Mouse (Mus musculus) bone marrow macrophage, adult 2 months (primary cell): ENCODE results near the gene Col24a1. TPM values are rescaled to one million over a fixed set of nuclear protein-coding genes. Genes with fewer than 3 reads are reported as not detected.

Experiments
- H3K27ac ChIP-seq: 2 replicates; pipeline ENCODE4 v1.5.1; 2012; ENCODE audit warnings: low read depth, low read length; ENCODE audit not compliant: insufficient read depth
- H3K4me1 ChIP-seq: 2 replicates; pipeline ENCODE4 v1.6.1; 2012; ENCODE audit warnings: low read length; ENCODE audit not compliant: control insufficient read depth, insufficient read depth
- H3K4me3 ChIP-seq: 2 replicates; pipeline ENCODE4 v1.5.1; 2012; ENCODE audit warnings: mild to moderate bottlenecking, low read length, moderate library complexity; ENCODE audit not compliant: insufficient read depth
- CTCF ChIP-seq: IDR thresholded peaks from 2 replicates; pipeline ENCODE4 v1.5.1; 2012; ENCODE audit warnings: low read depth, mild to moderate bottlenecking, low read length, moderate library complexity
- POLR2A ChIP-seq: IDR thresholded peaks from 2 replicates; pipeline ENCODE4 v1.6.1; 2012; ENCODE audit warnings: mild to moderate bottlenecking, low read depth, low read length, borderline replicate concordance
- polyA plus RNA-seq: library from polyadenylated mRNA; stranded (reverse); fragments of >200 nt; gene quantifications from 2 replicates; pipeline ENCODE4 v1.2.4, GENCODE M21; 2012; ENCODE audit not compliant: missing spikeins, insufficient read depth, insufficient read length

Col24a1 gene
- polyA plus RNA-seq = not detected in 2 replicates

DNA sequence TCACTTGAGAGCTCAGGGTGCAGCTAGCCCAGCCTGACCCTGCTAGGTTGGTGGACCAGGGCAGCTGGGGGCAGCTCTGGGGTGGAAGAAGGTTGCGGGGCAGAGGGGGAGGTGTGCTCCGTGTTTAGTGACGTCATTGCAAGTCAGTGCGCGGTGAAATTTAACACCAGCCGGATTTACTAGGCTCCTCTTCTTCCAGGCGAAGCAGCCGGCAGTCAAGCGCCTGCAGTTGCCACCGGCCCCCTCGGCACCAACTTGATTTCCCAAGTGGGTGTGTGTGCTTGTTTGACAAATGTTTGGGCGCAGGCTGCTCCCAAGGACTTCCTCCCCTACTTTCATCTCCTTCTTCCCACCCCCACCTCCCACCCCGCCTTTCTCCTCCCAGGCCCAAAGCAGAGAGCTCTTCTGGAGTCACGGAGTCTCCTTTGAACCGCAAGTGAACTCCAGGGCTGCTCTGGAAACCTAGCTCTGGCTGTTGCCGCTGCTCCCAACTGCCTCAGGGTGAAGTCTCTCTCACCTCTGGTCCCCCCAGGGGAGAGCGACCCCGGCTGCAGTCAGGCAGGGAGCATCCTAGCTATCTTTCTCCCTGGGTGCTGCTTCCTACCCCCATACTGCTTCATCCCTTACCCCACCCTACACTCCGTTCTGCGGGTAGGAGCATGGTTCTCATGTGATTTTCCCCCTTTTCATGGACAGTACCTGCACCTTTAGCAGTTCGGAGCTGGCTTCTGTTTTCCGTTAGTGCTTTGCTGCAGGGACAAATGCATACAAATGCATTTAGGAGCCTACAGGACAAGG lies at the start of gene Col24a1:
Col24a1 (plus strand) TSS at position 136 of the 798 bp plus-strand sequence.
- no peak within 1 kb of the TSS for H3K27ac ChIP-seq
- no peaks in the 10 kb centered on the region for H3K4me1 ChIP-seq
- no peak within 1 kb of the TSS for H3K4me3 ChIP-seq
- TF ChIP-seq POLR2A (no peak), CTCF (no peak)

DNA sequence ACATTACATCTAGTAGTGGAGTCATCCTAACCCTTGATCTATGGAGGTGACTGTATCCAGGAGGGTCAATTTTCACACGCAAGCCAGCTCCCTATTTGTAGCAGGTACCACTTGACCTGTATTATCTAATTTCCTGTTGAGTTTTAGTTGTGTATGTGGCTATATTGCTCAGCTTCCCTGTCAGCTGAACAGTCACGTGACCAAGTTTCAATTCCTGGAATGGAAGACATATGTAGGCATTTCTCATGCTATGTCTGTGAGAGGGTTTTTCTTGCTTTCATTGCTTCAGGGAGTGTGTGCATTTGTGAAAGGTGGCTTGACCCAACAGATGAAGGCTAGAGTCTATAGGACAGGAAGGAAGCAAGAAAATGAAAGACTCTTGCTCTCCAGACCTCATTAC lies 44.2 kb upstream of the Col24a1 start:
- no peak for TF ChIP-seq CTCF
- no peak for TF ChIP-seq POLR2A
- no peak overlapping the region for H3K27ac ChIP-seq
- H3K4me1 ChIP-seq = no peaks in the 10 kb centered on the region
- no peak overlapping the region for H3K4me3 ChIP-seq

DNA sequence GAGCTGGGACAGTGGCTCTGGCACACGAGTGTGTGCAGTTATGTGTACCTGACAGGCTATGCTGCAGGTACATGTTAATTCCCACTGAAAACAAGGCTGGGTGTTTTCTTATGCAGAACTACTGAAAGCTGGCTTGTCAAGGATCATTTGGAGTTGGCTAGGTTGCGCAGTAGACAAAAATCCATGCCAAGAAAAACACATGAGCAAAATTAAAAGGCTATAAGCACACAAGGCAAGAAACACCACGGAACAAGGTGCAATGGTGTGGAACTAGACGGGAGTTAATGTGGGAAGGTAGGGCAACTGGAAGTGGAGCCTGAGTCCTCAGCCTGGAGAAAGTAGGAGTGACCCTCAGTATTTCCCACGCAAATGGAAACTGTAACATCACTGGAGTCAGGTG lies 39.2 kb upstream of the Col24a1 start:
- Histone ChIP-seq H3K4me3 (no peak overlapping the region), H3K27ac (no peak overlapping the region), H3K4me1 (no peaks in the 10 kb centered on the region)
- TF ChIP-seq CTCF = no peak
- TF ChIP-seq POLR2A = no peak

DNA sequence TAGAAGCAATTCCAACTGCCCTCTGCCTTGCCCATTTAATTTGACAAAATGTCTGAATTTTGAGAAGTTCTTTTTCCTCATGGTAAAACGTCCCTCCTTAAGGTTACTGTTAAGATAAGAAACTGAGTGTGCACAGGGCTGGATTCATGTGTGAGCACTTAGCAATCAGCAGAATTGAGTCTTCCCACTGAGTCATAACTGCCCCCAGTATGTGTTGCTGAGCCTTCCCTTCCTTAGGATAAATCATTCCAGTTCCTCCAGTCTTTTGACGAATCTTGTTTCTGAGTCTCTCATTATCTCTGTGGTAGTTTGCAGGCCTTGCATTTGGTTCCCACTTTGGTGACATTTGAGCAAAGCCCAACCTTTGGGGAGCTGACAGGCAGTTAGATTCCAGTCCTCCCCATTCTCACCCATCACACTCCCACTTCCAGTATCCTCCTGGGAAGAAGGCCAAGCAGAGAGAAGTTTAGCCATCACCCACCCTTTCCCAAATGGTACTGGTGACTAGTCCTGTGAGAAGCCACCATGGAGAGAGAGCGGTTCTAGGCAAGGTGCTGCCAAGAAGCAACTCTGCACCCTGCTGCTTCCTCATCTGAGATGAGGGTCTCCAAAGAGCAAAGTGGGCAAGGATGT lies 37.4 kb upstream of the Col24a1 start:
- no peak overlapping the region for H3K27ac ChIP-seq
- no peaks in the 10 kb centered on the region for H3K4me1 ChIP-seq
- TF ChIP-seq CTCF (no peak), POLR2A (no peak)
- no peak overlapping the region for H3K4me3 ChIP-seq

DNA sequence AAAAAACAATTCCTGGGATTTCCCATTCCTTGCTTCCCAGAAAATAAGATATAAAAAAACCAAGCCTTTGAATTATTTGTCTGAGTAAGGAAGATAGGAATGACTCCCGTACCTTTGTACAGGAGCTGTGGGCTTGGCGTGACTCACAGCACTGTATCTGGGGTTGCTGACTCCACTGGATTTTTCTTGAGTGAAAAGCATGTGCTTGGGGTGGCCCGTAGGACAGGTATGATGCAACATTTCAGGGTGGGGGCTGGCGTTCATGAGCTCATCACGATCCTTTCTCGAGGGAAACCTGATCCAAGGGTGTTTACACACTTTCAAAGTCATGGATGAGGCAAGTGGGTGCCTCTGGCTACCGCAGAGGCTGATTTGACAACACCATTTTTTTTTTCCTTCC lies 35.6 kb upstream of the Col24a1 start:
- Histone ChIP-seq H3K4me1 (no peaks in the 10 kb centered on the region), H3K4me3 (no peak overlapping the region), H3K27ac (no peak overlapping the region)
- no peak for TF ChIP-seq POLR2A
- no peak for TF ChIP-seq CTCF

DNA sequence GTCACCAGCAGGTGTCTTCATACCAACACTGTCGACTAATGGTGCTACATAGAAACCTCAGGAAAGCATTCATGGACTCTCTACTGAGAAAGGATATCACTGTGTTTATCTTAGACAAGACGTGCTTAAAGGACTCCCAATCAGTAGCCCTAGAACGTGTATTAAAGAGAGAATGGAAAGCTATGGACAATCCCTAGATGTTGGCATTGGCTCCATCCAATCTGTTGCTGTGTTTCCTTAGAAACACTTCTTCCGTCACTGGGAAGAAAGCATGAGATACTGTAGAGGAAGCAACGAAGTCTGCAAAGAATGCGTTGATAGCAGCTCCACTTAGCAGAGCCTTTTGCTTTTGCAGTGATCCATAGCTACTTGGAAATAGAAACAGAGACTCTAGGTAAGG lies 32.6 kb upstream of the Col24a1 start:
- no peaks in the 10 kb centered on the region for H3K4me1 ChIP-seq
- no peak for TF ChIP-seq CTCF
- no peak for TF ChIP-seq POLR2A
- no peak overlapping the region for H3K4me3 ChIP-seq

DNA sequence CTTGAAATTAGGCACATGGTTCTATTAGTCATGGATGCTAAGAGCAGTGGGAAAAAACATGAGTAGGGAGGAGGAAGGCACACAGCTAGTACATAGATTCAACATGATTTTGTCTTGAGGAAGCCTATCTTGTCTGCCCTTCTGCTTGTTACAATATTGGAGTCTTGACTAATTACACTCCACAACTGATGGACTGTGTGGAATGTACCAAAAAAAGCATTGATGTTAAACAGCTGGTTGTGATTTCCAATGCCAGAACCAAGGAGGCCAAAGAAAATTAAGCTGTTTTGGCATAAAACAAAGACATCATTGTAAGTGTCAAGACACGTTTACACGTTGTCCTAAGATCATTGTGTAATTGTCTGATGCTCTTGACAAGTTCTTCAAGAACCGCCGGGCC lies 29.1 kb upstream of the Col24a1 start:
- no peaks in the 10 kb centered on the region for H3K4me1 ChIP-seq
- H3K27ac ChIP-seq = no peak overlapping the region
- TF ChIP-seq POLR2A (no peak), CTCF (no peak)
- no peak overlapping the region for H3K4me3 ChIP-seq

More for the DNA sequence above, 32.6 kb upstream of the Col24a1 start:
- H3K27ac ChIP-seq = no peak overlapping the region

DNA sequence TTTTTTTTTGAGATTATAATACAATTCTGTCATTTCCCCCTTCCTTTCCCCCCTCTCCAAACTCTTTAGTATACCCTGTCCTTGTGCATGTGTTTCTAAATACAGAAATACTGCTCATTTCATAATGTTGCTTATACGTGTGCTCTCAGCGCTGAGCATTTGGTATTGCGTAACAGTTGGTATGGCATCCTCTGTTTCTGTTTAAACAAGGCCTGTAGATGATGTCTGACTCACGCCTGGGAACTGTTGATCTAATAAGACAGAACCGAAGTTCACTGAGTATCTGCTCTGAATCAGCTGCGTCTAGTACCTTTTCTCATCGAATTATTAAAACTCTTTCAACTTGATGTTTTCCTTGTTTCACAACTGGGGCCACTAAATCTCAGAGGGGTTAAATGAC lies 24.2 kb upstream of the Col24a1 start:
- TF ChIP-seq POLR2A = no peak
- no peak for TF ChIP-seq CTCF

DNA sequence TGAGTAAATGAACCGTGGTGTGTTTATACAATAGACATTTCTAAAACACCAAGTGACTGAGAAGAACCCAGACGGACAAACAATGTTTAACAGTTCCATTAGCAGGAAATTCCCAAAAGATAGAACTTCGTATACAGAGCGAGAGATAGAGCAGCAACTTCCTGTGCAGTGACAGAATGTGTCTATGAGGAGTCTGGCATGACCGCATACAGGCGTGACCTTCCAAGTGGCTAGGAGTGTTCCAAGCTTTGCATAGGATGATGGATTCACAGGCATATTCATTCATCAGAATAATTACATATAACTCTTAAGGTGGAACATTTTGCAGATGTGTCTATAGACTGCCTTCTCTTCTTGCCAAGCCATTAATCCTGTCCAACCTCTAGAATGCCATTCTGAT lies 18.1 kb upstream of the Col24a1 start:
- TF ChIP-seq POLR2A (no peak), CTCF (no peak)
- Histone ChIP-seq H3K4me3 (no peak overlapping the region), H3K4me1 (no peaks in the 10 kb centered on the region), H3K27ac (no peak overlapping the region)

More for the DNA sequence above, 24.2 kb upstream of the Col24a1 start:
- Histone ChIP-seq H3K27ac (no peak overlapping the region), H3K4me3 (no peak overlapping the region), H3K4me1 (no peaks in the 10 kb centered on the region)

DNA sequence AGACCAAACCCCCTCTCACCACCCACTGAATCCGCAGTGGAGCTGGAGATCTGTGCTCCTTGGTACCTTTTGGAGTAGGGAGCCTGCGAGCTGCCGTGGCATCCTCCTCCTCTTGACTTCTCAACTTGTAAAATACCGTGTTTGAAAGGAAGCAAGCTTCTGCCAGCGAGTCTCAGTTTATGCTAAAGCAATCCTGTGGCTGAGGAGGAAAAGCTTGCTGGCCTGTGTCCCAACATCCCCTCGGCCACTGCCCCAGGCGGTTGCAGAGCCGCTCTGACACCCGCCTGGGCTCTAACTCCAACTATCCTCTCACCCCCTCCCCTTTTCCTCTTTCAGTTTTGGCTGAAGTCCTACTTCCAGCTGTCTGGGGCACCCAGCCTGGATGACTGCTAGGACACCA lies 935 bp downstream of the Col24a1 start:
- H3K27ac ChIP-seq = no peak overlapping the region
- no peaks in the 10 kb centered on the region for H3K4me1 ChIP-seq
- no peak overlapping the region for H3K4me3 ChIP-seq
- TF ChIP-seq CTCF (no peak), POLR2A (no peak)

DNA sequence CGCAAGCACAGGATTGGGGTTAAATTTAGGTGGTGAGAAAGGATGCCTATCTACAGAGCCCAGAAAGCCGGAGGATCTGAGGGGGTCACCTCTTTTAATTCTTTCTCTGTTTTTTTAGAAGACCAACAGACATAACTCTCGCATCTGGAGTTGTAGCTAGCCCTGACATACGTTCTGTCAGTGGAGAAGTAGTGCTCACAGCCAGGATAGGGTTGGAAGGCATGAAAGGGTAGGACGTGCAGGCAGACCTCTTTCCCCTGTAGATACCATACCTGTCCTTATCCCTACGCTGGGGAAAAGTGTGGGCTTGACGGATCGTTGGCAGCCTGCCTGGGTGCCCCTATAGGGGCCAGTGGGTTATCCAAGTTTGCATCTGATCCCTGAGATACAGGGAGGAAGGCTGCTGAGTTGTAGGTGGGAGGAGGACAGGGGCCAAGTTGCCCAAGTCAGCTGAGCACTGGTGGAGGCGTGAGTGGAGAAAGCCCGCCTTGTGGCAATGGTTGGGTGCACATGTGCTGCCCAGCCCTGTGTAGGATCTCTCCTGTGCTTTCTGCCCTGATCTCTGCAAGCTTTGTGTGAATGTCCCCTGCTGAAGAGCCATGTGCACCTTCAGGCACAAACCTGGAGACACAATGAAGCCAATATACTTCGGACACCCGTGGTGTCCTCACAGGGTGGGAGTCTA lies 1.5 kb downstream of the Col24a1 start:
- Histone ChIP-seq H3K4me1 (no peaks in the 10 kb centered on the region), H3K4me3 (no peak overlapping the region), H3K27ac (no peak overlapping the region)
- no peak for TF ChIP-seq POLR2A
- no peak for TF ChIP-seq CTCF
